Mouse (Mus musculus) heart, embryonic 10.5 days (tissue): ENCODE measurements around the gene Egfl7. TPM values are rescaled to one million over a fixed set of nuclear protein-coding genes. Genes with fewer than 3 reads are reported as not detected.

Experiments used
- DNase-seq: peaks from one replicate; pipeline ENCODE4 v3.0.0-alpha.2; 2017; ENCODE audit warnings: low spot score
- H3K27ac ChIP-seq: fragments of 300-500 bp; sonication (generic); 2 replicates; pipeline ENCODE4 v1.5.1; 2016; ENCODE audit warnings: mild to moderate bottlenecking
- H3K27me3 ChIP-seq: fragments of 300-500 bp; sonication (generic); 2 replicates; pipeline ENCODE4 v1.6.1; 2016; ENCODE audit warnings: mild to moderate bottlenecking; ENCODE audit not compliant: poor library complexity, insufficient read depth, severe bottlenecking
- H3K36me3 ChIP-seq: fragments of 300-500 bp; sonication (generic); 2 replicates; pipeline ENCODE4 v1.6.1; 2016; ENCODE audit warnings: mild to moderate bottlenecking, moderate library complexity
- H3K4me1 ChIP-seq: fragments of 300-500 bp; sonication (generic); 2 replicates; pipeline ENCODE4 v1.6.1; 2016; ENCODE audit warnings: mild to moderate bottlenecking
- H3K4me3 ChIP-seq: fragments of 300-500 bp; sonication (generic); 2 replicates; pipeline ENCODE4 v1.5.1; 2016; ENCODE audit warnings: mild to moderate bottlenecking, moderate library complexity
- H3K9me3 ChIP-seq: fragments of 300-500 bp; sonication (generic); 2 replicates; pipeline ENCODE4 v1.6.1; 2016; ENCODE audit warnings: mild to moderate bottlenecking, moderate library complexity
- WGBS: fragments of 180-500 bp; shearing (Covaris S2); methylation state at CpG from one replicate; pipeline ENCODE4 v1.1.7; 2016; 5-methylcytosine and 5-hydroxymethylcytosine counted together
- polyA plus RNA-seq: library from polyadenylated mRNA; unstranded; fragments of >200 nt; fragmentation: Nextera tagmentation; extraction: Ambion mirVana; gene quantifications from 2 replicates; pipeline ENCODE4 v1.2.1, GENCODE M21; 2016

The Egfl7 gene
- 164 and 186 TPM in 2 replicates for polyA plus RNA-seq

DNA sequence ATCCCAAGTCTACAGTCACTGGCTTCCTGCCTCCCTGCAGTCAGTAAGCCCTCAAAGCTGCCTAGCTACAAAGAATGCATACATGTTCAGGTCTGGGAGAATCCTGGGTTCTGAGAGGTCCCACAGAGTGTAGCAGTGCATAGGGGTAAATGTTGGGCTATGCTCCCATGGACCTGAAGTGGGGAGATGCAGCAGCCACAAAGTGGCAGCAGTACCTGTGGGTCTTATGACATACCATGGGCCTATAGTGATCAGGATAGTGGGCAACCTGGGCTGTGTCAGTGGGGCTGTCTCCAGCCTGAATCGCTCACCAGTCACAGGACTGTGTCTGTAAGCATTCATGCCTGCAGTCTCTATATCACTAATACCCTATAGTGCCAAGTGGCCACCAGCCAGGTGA lies at the start of gene Egfl7:
TSS of gene Egfl7 (plus strand) at position 301 of the 400 bp plus-strand sequence.
- DNase-seq, result no peak
- Histone ChIP-seq H3K36me3 (no peaks in the 10 kb centered on the region), H3K9me3 (no peaks in the 10 kb centered on the region), H3K4me1 (peaks cover 79% of the 10 kb centered on the region), H3K27ac (peak within 1 kb of the TSS; percentile 82), H3K4me3 (no peak within 1 kb of the TSS), H3K27me3 (peaks cover 3% of the 10 kb centered on the region; the same call in 1 of the 2 replicates)
- 93% methylated on average over 1 of the region's 1 CpGs for WGBS

DNA sequence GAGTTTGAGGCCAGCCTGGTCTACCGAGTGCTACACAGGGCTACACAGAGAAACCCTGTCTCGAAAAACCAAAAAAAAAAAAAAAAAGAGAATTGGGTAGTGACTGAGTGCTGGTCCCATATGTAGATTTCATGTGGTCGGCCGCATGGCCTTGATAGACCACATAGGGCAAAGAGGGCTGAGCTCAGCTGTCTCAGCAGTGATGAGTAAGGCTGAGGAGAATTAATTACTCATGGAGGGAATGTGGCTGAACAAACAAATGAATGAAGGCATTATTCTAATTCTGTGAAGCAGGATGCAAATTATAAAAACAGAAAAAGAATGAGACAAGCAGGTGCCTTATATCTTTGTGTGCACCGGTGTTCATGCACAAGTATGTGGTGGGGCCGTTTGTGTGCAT lies 48.0 kb upstream of the Egfl7 start:
- H3K36me3 ChIP-seq, result no peaks in the 10 kb centered on the region
- no peak for DNase-seq
- no peaks in the 10 kb centered on the region; the same call in 1 of the 2 replicates for H3K27me3 ChIP-seq
- H3K4me3 ChIP-seq, result no peak overlapping the region
- no peaks in the 10 kb centered on the region for H3K9me3 ChIP-seq
- H3K27ac ChIP-seq, result no peak overlapping the region
- WGBS, result 87% methylated on average over 6 of the region's 6 CpGs
- H3K4me1 ChIP-seq, result peaks cover 27% of the 10 kb centered on the region

DNA sequence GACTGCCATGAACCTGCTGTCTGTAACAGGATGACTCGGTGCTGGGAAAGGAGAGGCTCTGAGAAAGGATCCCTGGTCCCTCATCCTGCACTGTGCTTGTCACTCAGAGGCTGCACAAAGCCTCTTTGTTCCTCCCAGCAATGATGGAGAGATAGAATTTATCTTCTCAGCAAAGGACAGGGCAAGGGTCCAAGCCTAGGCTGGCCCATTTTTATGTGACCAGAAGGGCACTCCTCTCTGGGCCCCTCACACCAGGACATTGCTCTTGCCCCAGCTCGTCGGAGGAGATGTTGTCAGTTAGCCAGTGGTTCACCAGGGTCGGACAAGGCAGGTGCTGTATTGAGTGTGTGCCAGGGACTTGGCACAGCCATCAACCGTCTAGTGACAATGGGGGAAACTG lies 46.6 kb upstream of the Egfl7 start:
- Histone ChIP-seq H3K4me3 (no peak overlapping the region), H3K27ac (no peak overlapping the region), H3K27me3 (no peaks in the 10 kb centered on the region; the same call in 1 of the 2 replicates), H3K36me3 (no peaks in the 10 kb centered on the region), H3K9me3 (no peaks in the 10 kb centered on the region), H3K4me1 (peaks cover 25% of the 10 kb centered on the region)
- no peak for DNase-seq
- WGBS, result 51% methylated on average over 5 of the region's 5 CpGs

DNA sequence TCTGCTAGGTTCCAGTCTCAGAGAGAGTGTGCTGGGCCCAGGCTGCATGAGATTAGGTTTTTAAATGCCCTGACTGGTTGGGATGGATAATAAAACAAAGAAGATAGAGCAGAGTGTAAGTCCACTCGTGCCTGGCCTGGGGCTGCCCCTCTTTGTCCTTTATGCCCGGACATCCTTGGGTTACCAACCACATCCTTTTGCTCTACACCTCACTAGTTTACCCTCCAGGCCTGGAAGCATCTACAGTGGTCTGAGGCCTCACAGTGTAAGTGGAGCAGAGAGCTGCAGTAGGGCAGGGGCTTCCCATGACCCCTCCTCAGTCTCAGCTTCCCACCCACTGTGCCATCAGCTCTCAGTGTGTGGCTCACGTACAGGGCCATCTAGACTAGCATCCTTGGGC lies 45.7 kb upstream of the Egfl7 start:
- H3K36me3 ChIP-seq, result no peaks in the 10 kb centered on the region
- no peaks in the 10 kb centered on the region; the same call in 1 of the 2 replicates for H3K27me3 ChIP-seq
- no peak overlapping the region for H3K4me3 ChIP-seq
- H3K27ac ChIP-seq, result peak overlapping the region; percentile 30; the same call in 1 of the 2 replicates
- peaks cover 32% of the 10 kb centered on the region for H3K4me1 ChIP-seq
- 66% methylated on average over 3 of the region's 3 CpGs for WGBS
- DNase-seq, result no peak
- no peaks in the 10 kb centered on the region for H3K9me3 ChIP-seq

DNA sequence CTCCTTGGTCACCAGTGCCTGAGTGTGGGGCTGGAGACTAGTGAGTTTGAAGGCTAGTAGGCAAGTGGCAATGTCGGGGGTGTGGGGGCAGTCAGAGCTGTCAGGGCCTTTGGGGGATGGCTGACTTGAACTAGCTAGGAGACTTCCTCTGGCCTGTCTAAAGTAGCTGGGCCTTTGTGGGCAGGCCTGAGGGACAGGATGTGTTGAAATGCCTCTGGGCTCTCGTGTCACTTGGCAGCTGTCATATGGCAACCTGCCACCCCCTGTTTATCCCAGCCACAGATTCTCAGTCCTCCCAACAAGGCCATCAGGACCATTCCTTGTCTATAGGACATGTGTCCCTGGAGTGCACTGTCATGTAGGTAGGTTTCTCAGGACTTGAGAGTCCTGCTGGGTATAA lies 45.2 kb upstream of the Egfl7 start:
- H3K27me3 ChIP-seq, result no peaks in the 10 kb centered on the region; the same call in none of the 2 replicates
- H3K4me3 ChIP-seq, result no peak overlapping the region
- no peaks in the 10 kb centered on the region for H3K9me3 ChIP-seq
- DNase-seq, result no peak
- peaks cover 32% of the 10 kb centered on the region for H3K4me1 ChIP-seq
- 53% methylated on average over 2 of the region's 2 CpGs for WGBS
- peak overlapping the region; percentile 30; the same call in 1 of the 2 replicates for H3K27ac ChIP-seq
- no peaks in the 10 kb centered on the region for H3K36me3 ChIP-seq

DNA sequence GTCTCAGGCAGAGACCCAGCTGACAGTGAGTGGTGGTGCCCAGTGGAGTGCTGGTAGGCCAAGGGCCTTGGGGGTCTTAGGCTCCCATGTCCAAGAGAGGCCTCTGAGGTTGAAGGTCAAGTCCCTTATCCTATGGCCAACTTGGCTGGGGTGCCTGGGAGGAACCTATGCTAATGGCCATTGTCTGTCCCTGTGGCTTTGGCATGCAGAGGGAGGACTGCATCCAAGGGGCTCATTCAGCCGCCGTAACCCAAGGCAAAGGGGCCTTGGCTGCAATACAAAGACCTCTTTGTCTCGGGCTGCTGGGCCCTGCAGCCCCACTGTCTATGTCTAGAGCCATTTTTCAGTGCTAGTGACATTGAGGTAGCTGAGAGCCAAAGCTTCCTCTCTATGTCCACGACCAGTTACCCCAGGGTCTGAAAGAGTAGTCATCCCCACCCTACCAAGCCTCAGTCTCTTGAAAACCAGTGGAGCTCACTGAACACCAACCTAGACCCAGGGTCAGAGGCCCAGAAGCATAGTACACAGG lies 44.2 kb upstream of the Egfl7 start:
- Histone ChIP-seq H3K27ac (peak overlapping the region; percentile 13; the same call in 1 of the 2 replicates), H3K27me3 (no peaks in the 10 kb centered on the region; the same call in none of the 2 replicates), H3K4me1 (peaks cover 34% of the 10 kb centered on the region), H3K9me3 (no peaks in the 10 kb centered on the region), H3K4me3 (no peak overlapping the region), H3K36me3 (no peaks in the 10 kb centered on the region)
- DNase-seq, result no peak
- 77% methylated on average over 4 of the region's 4 CpGs for WGBS

DNA sequence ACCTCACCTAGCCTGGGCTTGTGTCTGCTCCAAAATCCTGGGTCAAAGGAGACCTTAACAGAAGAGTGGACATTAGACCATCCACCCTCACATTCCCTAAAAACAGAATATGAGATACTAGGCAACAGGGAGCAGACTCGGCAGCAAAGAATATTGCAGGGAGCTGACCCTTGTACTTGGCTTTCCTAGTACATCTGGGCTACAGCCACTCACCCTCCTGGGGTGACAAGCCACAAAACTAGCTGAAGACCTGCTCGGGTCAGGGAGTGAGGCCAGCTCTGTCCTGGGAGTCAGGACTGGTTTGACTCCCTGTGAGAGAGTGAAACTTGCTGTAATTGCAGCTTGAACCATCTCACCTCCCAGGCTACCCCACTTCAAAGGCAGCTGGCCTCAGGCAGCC lies 40.3 kb upstream of the Egfl7 start:
- H3K27me3 ChIP-seq, result no peaks in the 10 kb centered on the region; the same call in none of the 2 replicates
- DNase-seq, result no peak
- 49% methylated on average over 2 of the region's 2 CpGs for WGBS
- H3K36me3 ChIP-seq, result no peaks in the 10 kb centered on the region
- H3K4me1 ChIP-seq, result peaks cover 54% of the 10 kb centered on the region
- no peak overlapping the region for H3K4me3 ChIP-seq
- H3K27ac ChIP-seq, result no peak overlapping the region
- no peaks in the 10 kb centered on the region for H3K9me3 ChIP-seq

DNA sequence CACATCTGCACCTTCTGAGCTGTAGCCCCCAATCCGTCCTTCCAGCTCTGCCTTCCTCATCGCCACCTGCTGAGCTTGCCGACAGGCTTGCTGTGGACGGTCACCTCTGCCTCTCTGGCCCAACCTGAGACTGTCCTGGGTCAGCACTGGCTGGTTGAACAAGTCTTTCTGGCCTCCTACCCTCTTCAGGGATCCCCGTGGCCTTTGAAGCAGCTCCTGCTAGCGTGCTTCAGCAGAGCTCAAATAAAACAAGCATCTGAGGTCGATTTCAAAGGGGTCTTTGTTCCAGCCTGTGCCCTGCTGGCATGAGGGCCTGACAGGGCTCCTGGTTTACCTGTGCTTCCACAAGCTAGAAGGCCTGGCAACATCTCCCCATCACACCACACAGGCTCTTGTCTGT lies 39.1 kb upstream of the Egfl7 start:
- Histone ChIP-seq H3K4me3 (no peak overlapping the region), H3K4me1 (peaks cover 46% of the 10 kb centered on the region), H3K27ac (peak overlapping the region; percentile 42; the same call in 1 of the 2 replicates), H3K27me3 (no peaks in the 10 kb centered on the region; the same call in none of the 2 replicates), H3K9me3 (no peaks in the 10 kb centered on the region), H3K36me3 (no peaks in the 10 kb centered on the region)
- DNase-seq, result no peak
- WGBS, result 48% methylated on average over 7 of the region's 7 CpGs

DNA sequence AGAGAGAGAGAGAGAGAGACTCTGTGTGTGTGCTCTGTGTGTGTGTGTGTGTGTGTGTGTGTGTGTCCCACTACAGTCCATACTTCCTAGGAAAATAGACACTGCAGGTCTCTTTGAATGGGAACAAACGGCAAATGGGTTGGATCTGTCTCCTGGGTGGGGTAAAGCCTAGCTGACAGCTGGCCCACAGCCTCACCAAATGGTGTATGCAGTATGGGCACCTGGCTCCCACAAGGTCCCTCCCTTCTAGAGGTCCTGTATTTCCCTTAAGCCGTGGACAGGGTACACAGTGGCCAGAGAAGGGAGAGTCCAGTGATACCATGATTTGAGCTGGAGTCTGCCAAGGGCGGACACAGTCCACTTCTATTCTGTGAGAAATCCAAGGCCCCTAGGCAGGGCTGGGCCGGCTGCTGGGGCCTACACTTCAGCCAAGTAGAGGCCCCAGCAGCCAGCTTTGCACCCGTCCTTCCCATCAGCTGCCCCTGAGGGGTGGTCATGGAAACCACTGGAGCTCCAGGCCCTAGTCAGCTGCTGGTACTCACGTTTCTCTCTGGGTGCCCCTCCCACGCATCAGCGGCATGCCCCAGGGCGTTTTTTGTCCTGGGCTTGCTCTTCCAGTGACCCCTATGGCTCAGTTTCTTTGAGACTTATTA lies 38.4 kb upstream of the Egfl7 start:
- 44% methylated on average over 9 of the region's 9 CpGs for WGBS
- no peaks in the 10 kb centered on the region; the same call in none of the 2 replicates for H3K27me3 ChIP-seq
- peak overlapping the region; percentile 10; the same call in 1 of the 2 replicates for H3K27ac ChIP-seq
- peaks cover 40% of the 10 kb centered on the region for H3K4me1 ChIP-seq
- H3K4me3 ChIP-seq, result no peak overlapping the region
- no peaks in the 10 kb centered on the region for H3K36me3 ChIP-seq
- no peaks in the 10 kb centered on the region for H3K9me3 ChIP-seq
- no peak for DNase-seq

DNA sequence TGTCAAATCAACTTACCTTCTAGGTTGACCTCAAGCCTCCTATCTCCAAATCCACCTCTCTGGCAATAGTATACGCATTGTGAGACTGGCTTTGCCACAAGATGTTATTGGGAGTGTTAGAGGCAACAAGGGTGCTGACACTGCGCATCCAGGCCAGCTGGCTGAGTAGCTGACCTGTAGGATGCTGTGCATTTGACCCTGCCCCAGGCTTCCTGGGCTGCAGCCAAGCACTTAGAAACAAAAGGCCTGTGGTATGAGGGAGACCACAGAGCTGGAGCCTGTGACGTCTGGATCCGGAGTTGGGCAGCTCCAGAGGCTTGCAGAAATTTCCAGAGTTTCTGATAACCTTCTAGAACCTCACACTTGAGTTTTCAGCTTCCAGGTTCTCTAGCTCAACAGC lies 36.7 kb upstream of the Egfl7 start:
- Histone ChIP-seq H3K9me3 (no peaks in the 10 kb centered on the region), H3K4me3 (no peak overlapping the region), H3K4me1 (peaks cover 47% of the 10 kb centered on the region), H3K27ac (peak overlapping the region; percentile 24; the same call in 1 of the 2 replicates), H3K36me3 (no peaks in the 10 kb centered on the region), H3K27me3 (no peaks in the 10 kb centered on the region; the same call in none of the 2 replicates)
- no peak for DNase-seq
- 65% methylated on average over 4 of the region's 4 CpGs for WGBS

DNA sequence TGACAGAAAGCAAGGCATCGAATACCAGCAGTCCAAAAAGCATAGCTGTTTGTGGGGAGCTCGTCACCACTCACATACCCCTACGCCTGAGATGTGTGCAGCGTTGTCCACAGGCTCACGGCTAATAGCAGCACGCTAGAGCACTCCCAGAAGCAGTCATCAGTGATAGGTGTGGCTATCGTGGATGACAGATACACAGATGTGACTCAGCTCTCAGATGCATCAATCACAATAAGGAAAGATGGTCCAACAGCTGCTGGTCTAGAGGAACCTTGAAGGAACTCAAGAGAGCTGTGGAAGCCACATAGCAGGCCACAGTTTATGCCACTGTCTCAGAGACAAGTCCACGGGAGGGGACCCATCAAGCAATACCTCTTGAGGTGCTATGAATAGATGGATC lies 36.0 kb upstream of the Egfl7 start:
- H3K4me1 ChIP-seq, result peaks cover 41% of the 10 kb centered on the region
- H3K4me3 ChIP-seq, result no peak overlapping the region
- H3K27ac ChIP-seq, result 0 out of 2 replicates have a peak overlapping the region, but pooled peaks have one; percentile 13
- no peaks in the 10 kb centered on the region for H3K36me3 ChIP-seq
- DNase-seq, result no peak
- H3K9me3 ChIP-seq, result no peaks in the 10 kb centered on the region
- 67% methylated on average over 8 of the region's 8 CpGs for WGBS
- H3K27me3 ChIP-seq, result no peaks in the 10 kb centered on the region; the same call in none of the 2 replicates

DNA sequence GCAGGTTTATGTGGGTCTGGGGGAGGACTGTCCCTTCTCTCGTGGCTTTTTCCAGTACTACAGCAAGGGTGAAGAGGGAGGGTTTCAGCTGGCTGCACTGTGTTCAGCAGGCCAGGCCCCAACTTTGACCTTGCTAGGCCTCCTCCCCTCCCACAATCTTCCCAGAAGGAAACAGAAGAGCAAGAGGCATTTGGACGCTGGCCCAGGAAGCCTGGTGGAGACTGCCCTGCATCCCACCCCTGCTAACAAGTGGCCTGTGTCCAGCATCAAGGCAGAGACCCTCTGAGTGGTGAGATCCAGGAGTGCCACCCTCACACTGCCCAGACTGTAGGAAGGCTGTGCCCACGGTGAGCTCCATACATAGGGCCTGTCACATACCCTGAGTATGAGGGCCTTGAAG lies 35.5 kb upstream of the Egfl7 start:
- H3K4me3 ChIP-seq, result no peak overlapping the region
- H3K27me3 ChIP-seq, result no peaks in the 10 kb centered on the region; the same call in none of the 2 replicates
- H3K36me3 ChIP-seq, result no peaks in the 10 kb centered on the region
- no peaks in the 10 kb centered on the region for H3K9me3 ChIP-seq
- WGBS, result 50% methylated on average over 3 of the region's 3 CpGs
- H3K4me1 ChIP-seq, result peaks cover 38% of the 10 kb centered on the region
- peak overlapping the region; percentile 13; the same call in 1 of the 2 replicates for H3K27ac ChIP-seq
- DNase-seq, result no peak

DNA sequence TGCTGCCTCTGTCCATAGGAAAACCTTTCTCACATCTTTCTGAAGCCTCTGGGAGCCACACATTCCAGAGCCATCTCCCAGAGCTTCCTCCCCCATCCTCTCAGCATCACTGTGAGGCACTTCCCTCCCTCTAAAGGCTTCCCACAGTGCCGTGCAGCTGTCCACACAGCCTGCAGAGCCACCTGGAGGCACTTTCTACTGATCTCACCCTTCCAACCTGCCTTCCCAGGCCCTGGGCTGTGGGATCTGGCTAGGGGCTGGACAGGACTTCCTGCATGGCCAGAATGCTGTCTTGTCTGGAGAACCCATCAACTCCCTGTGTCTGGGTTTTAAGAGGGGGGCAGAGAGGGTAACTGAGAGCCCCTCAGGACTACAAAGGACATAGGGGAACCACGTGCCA lies 32.3 kb upstream of the Egfl7 start:
- 30% methylated on average over 2 of the region's 2 CpGs for WGBS
- no peaks in the 10 kb centered on the region for H3K36me3 ChIP-seq
- 0 out of 2 replicates have a peak overlapping the region, but pooled peaks have one; percentile 10 for H3K27ac ChIP-seq
- peaks cover 51% of the 10 kb centered on the region for H3K4me1 ChIP-seq
- no peak for DNase-seq
- H3K27me3 ChIP-seq, result peaks cover 5% of the 10 kb centered on the region
- no peaks in the 10 kb centered on the region for H3K9me3 ChIP-seq
- no peak overlapping the region for H3K4me3 ChIP-seq
